Comparison of ENCODE assay signal across 7 mouse cellular contexts in genomic region chr4:102588668-102589455, GRCm38 (mm10).
DNase-seq lines count a peak whose midpoint lies in the region; ATAC-seq and TF ChIP-seq lines count a peak whose summit lies in the region.

No protein-coding gene starts in this region.

- no peak for ATAC-seq in embryonic facial prominence, embryonic 11.5 days (replicated peaks; ENCODE audit: insufficient number of reproducible peaks, low FRiP score, low TSS enrichment, low read depth)
- no peak for ATAC-seq in heart, embryonic 13.5 days (ENCODE audit: extremely low read depth, insufficient number of reproducible peaks, low FRiP score, low TSS enrichment)
- ATAC-seq in limb, embryonic 14.5 days (ENCODE audit: low FRiP score, low read depth), result peak; percentile 47; the same call in 1 of the 2 replicates
- ATAC-seq in midbrain, embryonic 16.5 days, result peak; percentile 83
- ATAC-seq in erythroid progenitor cell, adult 5-6 weeks (replicated peaks; ENCODE audit: low FRiP score, poor library complexity, severe bottlenecking), result no peak

- H3K36me3 ChIP-seq in embryonic facial prominence, embryonic 11.5 days (replicated peaks; ENCODE audit: control insufficient read depth, insufficient read depth, low read depth, low read length), result no peaks in the 10 kb centered on the region
- H3K36me3 ChIP-seq in heart, embryonic 13.5 days, result peaks cover 13% of the 10 kb centered on the region
- H3K36me3 ChIP-seq in limb, embryonic 14.5 days (ENCODE audit: control insufficient read depth, insufficient read depth, low read length), result no peaks in the 10 kb centered on the region
- no peaks in the 10 kb centered on the region for H3K36me3 ChIP-seq in midbrain, embryonic 16.5 days (ENCODE audit: control insufficient read depth, insufficient read depth, low read length)

- no peak overlapping the region for H3K27ac ChIP-seq in embryonic facial prominence, embryonic 11.5 days (replicated peaks; ENCODE audit: low read depth, low read length)
- peak overlapping the region; percentile 54 for H3K27ac ChIP-seq in heart, embryonic 13.5 days (replicated peaks)
- H3K27ac ChIP-seq in limb, embryonic 14.5 days (replicated peaks; ENCODE audit: low read depth, low read length), result no peak overlapping the region
- H3K27ac ChIP-seq in midbrain, embryonic 16.5 days (ENCODE audit: low read length), result peak overlapping the region; percentile 93

- DNase-seq in brain, adult 2 months (ENCODE audit: low read depth, low spot score), result peak; percentile 93
- peak; percentile 65 for DNase-seq in embryonic facial prominence, embryonic 11.5 days (ENCODE audit: low spot score)
- DNase-seq in kidney, adult 9 months, result peak; percentile 65
- DNase-seq in limb, embryonic 14.5 days (ENCODE audit: low spot score), result peak; percentile 47

- no peak overlapping the region for H3K9ac ChIP-seq in embryonic facial prominence, embryonic 11.5 days (replicated peaks; ENCODE audit: low read length)
- H3K9ac ChIP-seq in heart, embryonic 13.5 days, result peak overlapping the region; percentile 74
- H3K9ac ChIP-seq in limb, embryonic 14.5 days (ENCODE audit: low read depth, low read length, severe bottlenecking), result no peak overlapping the region
- H3K9ac ChIP-seq in midbrain, embryonic 16.5 days (ENCODE audit: low read depth, low read length), result peak overlapping the region; percentile 67

- WGBS in embryonic facial prominence, embryonic 11.5 days, result 34% methylated on average over 12 of the region's 12 CpGs
- 45% methylated on average over 12 of the region's 12 CpGs for WGBS in heart, embryonic 13.5 days
- 39% methylated on average over 12 of the region's 12 CpGs for WGBS in limb, embryonic 14.5 days
- WGBS in midbrain, embryonic 16.5 days, result 6% methylated on average over 12 of the region's 12 CpGs

- H3K4me3 ChIP-seq in embryonic facial prominence, embryonic 11.5 days (ENCODE audit: low read depth, low read length), result no peak overlapping the region
- H3K4me3 ChIP-seq in heart, embryonic 13.5 days, result peak overlapping the region; percentile 42
- no peak overlapping the region for H3K4me3 ChIP-seq in limb, embryonic 14.5 days (replicated peaks; ENCODE audit: low read length)
- peak overlapping the region; percentile 46 for H3K4me3 ChIP-seq in midbrain, embryonic 16.5 days (ENCODE audit: low read depth, low read length)

- H3K4me1 ChIP-seq in embryonic facial prominence, embryonic 11.5 days (ENCODE audit: control insufficient read depth, insufficient read depth, low read length), result peaks cover 3% of the 10 kb centered on the region; the same call in 1 of the 2 replicates
- peaks cover 36% of the 10 kb centered on the region for H3K4me1 ChIP-seq in heart, embryonic 13.5 days
- peaks cover 29% of the 10 kb centered on the region for H3K4me1 ChIP-seq in limb, embryonic 14.5 days (ENCODE audit: control insufficient read depth, insufficient read depth, low read length)
- peaks cover 46% of the 10 kb centered on the region for H3K4me1 ChIP-seq in midbrain, embryonic 16.5 days (ENCODE audit: control insufficient read depth, insufficient read depth, low read length)

- H3K27me3 ChIP-seq in embryonic facial prominence, embryonic 11.5 days (ENCODE audit: control insufficient read depth, insufficient read depth, low read length), result no peaks in the 10 kb centered on the region
- H3K27me3 ChIP-seq in heart, embryonic 13.5 days (replicated peaks), result no peaks in the 10 kb centered on the region
- no peaks in the 10 kb centered on the region for H3K27me3 ChIP-seq in limb, embryonic 14.5 days (ENCODE audit: control insufficient read depth, insufficient read depth, low read length)
- no peaks in the 10 kb centered on the region for H3K27me3 ChIP-seq in midbrain, embryonic 16.5 days (ENCODE audit: control insufficient read depth, insufficient read depth, low read depth, low read length)

- H3K9me3 ChIP-seq in embryonic facial prominence, embryonic 11.5 days (replicated peaks; ENCODE audit: control insufficient read depth, low read length), result no peaks in the 10 kb centered on the region
- no peaks in the 10 kb centered on the region for H3K9me3 ChIP-seq in heart, embryonic 13.5 days
- H3K9me3 ChIP-seq in limb, embryonic 14.5 days (ENCODE audit: control insufficient read depth, low read length), result no peaks in the 10 kb centered on the region
- H3K9me3 ChIP-seq in midbrain, embryonic 16.5 days (replicated peaks; ENCODE audit: control insufficient read depth, low read length, poor library complexity, severe bottlenecking), result no peaks in the 10 kb centered on the region

- TF ChIP-seq POLR2A in limb, embryonic 14.5 days (IDR thresholded peaks at IDR 0.05; ENCODE audit: borderline replicate concordance, extremely low read depth, insufficient read depth, insufficient read length), result no peak

- H3K4me2 ChIP-seq in embryonic facial prominence, embryonic 11.5 days (ENCODE audit: low read depth, low read length), result peak overlapping the region; percentile 37
- H3K4me2 ChIP-seq in heart, embryonic 13.5 days, result peak overlapping the region; percentile 66
- peak overlapping the region; percentile 27 for H3K4me2 ChIP-seq in limb, embryonic 14.5 days (replicated peaks; ENCODE audit: low read depth, low read length, severe bottlenecking)
- H3K4me2 ChIP-seq in midbrain, embryonic 16.5 days (ENCODE audit: low read length), result peak overlapping the region; percentile 72

Comparison
In these comparisons a context has a peak if more than half of its experiments do, and no peak if none do; other contexts are left out.
1. ATAC-seq: peak in limb, embryonic 14.5 days (single experiment) and midbrain, embryonic 16.5 days (single experiment); none in embryonic facial prominence, embryonic 11.5 days (single experiment), heart, embryonic 13.5 days (single experiment) and erythroid progenitor cell, adult 5-6 weeks (single experiment).
2. H3K27ac ChIP-seq: peak in heart, embryonic 13.5 days (single experiment) and midbrain, embryonic 16.5 days (single experiment); none in embryonic facial prominence, embryonic 11.5 days (single experiment) and limb, embryonic 14.5 days (single experiment).
3. H3K4me3 ChIP-seq: peak in heart, embryonic 13.5 days (single experiment) and midbrain, embryonic 16.5 days (single experiment); none in embryonic facial prominence, embryonic 11.5 days (single experiment) and limb, embryonic 14.5 days (single experiment).
4. H3K9ac ChIP-seq: peak in heart, embryonic 13.5 days (single experiment) and midbrain, embryonic 16.5 days (single experiment); none in embryonic facial prominence, embryonic 11.5 days (single experiment) and limb, embryonic 14.5 days (single experiment).
5. Peak in every context shown above with its lines, with median percentiles within 50 percentile points of each other: DNase-seq and H3K4me2 ChIP-seq.